Mouse (Mus musculus) cerebellum, adult 8-10 months (tissue): Measurements from ENCODE around the gene Fmr1.
A peak's percentile ranks its signal among the peaks of the same experiment; 100 is the strongest.
"Not testable (repeated sequence)": the region's sequence is repeated elsewhere in the genome, so short reads cannot be mapped to it uniquely, and the experiment has no call there.

Experiments
- DNase-seq: peaks from one replicate; pipeline ENCODE4 v3.0.0; 2022

Fmr1 gene

DNA sequence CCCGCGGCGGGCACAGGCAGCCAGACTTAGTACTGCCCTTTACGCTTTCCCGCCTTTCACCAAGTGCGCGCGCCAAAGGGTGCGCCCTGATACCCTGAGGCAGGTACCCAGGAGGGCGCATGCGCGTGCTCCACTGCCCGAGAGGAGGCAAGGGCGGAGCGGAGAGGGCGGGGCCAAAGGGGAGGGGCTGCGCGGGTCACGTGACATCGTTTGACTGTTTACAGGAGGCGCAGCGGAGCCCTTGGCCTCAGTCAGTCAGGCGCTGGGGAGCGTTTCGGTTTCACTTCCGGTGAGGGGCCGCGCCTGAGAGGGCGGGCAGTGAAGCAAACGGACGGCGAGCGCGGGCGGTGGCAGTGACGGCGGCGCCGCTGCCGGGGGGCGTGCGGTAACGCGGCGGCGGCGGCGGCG, at the start of gene Fmr1:
TSS of gene Fmr1 (plus strand) at position 209 of the 408 bp plus-strand sequence.
- DNase-seq = peak; percentile 95

DNA sequence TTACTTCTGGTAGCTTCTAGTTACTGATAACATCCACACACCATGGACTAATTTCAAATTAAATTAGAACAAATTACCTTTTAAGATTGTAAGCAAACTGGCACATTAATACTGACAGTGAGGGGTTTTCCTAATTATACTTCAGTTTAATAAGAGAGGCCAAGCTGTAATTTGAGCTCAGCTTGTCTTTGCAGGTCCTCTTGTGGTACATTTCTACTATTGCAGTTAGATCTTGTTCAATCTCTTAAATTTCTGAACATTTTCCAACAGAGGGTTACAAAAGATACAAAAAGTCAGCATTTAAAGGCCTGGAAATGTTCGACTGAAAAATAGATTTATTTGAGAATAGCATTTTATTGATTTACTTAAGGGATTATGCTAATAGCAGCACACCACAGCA, 36.7 kb upstream of the Fmr1 start:
- DNase-seq = no peak

DNA sequence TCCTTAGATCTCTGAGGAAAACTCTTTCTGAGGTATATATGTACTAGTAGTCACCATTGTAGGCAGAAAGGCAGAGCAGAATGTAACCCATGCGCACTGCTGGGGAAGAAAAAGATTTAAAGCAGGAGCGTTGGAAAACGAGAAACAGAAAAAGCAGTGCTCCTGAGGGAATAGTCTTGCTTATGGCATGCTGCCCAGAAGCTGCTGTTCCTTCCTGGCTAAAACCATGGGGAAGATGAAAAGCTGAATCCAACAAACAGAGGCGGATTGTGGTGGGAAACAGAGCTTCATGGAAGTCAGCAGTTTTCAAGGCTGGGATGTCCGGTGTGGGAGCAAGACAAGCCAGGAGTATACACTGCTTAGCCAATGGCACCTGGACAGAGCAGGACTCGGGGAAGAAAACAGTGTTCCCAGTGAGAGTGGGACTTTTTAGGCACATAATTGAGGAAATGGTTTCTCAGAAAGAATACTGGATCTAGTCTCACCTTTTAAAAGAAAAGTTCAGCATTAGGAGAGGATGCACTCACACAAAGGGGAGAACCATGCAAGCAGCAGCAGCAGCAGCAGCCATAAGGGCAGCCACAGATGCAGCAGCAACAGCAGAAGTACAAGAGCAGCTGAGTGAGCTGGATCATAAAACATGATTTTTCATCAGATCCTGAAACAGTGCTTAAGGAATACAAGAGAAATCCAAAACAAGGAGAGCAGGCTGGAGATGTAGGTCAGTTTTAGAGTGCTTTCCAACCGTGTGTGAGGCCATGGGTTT, 33.0 kb upstream of the Fmr1 start:
- DNase-seq = no peak

DNA sequence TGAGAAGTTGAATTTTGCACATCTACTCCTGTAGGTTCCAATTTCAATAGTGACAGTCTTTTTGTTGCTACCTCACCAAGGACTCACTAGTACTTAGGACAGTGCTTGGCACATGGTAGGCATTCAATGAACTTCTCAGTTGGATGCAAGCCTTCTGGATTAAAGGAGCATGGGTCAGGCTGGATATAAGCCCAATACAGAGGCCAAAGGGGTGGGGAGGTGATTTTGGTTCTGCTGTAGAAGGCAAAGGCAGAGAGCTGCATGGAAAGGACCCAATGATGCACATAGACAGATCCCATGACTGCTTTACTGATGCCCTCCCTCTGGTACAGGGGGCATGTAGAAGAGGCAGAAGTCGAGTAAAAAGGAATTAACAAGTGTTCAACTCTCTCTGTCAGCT, 833 bp upstream of the Fmr1 start:
- DNase-seq = peak; percentile 5

DNA sequence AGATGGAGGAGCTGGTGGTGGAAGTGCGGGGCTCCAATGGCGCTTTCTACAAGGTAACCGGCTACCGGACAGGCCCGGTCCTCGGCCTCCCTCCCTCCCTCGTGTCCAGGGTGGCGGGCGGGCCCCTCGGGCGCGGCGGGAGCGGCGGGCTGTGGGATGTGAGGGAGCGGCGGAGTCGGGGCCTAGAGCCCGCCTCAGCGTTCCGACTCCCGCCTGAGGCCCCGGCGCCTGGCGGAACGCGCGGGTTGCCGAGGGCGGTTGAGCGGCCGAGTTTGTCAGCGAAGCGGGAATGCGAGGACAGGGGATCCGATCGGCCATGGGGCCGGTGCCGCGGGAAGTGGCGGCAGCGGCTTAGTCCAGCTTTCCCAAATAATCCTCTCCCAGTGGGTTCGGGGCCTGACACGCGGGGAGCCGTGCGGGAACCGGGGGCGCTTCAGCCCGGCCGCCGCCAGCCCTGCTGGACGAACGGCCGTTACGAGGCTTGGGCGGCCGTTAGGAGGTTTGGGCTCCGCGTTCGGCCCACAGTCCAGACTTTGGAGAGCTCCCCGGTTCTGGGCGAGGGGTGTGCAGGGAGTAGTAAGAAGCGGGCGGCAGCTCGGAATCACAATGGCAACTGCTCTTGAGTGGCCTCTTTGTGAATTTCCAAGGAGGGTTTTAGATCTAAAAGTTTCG, 610 bp downstream of the Fmr1 start:
- DNase-seq = no peak

DNA sequence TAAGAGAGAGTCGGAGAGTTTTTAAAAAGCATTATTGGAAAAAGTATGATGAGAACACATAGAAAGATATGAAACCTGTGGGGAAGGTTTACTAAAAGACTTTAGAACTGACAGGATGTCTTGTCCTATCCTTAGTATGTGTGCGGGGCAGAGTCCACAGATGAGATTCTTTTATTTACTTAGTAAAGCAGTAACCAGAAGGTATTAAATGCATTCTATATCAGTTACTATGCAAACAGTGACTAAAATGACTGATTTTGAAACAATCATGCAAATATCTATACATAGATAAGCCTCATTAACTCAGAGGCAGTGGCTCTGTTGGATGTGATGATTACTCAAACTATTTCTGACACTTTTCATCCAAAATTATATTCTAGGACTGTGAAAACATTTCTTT, 6.4 kb downstream of the Fmr1 start:
- DNase-seq = no peak

DNA sequence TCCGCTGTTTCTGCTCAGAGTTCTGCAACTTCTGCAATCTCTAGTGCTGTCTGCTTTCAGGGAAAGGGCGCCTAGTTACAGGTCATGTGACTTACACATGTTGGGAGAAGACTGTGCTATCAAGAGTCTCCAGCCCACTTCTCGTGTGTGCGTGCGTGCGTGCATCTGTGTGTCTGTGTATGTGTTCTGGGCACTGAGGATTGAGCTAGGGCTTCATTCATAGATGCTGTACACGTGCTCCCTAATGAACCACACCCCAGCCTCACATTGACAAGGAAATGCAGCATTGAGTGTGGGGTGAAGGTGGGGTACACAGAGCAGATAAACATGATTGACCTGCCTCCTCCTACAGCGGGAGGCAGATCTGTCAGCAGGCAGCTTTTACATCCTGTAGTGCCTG, 13.6 kb downstream of the Fmr1 start:
- not testable (repeated sequence) for DNase-seq

DNA sequence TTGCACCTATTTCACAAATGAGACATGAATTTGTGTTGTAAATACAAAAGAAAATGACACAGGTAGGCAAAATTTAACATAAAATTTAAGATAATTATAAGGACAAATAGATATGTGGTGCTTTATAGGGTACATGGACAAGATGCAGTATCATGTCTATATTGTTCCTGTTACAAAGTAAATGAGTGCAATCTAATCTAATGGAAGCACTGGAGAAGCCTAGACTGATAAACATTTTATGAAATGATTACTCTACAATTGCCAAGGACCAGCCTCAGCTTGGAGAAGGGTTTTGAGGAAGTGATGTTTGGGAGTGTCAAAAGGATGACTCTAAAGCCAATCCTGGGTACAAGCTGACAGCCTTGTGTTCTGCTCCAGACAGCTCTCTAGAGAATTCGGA, 58.6 kb downstream of the Fmr1 start:
- no peak for DNase-seq

DNA sequence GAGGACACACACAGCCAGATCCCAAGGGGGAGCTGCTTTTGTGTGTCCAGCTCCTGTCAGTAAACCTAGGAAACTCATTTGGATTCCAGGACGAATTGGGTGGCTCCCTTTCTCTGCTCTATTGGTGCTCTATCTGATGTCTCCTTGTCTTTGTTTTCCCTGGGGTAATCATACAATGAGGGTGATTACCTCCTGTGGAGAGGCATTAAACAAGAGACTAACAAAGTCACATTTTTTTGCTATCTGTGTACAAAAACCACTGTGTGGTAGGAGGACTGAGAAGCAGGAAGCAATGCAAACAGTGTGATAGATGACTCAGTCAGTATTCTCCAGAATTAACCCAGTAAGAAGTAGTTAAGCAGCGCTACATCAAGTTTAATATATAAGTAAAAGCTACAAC, 61.7 kb downstream of the Fmr1 start:
- DNase-seq = no peak

DNA sequence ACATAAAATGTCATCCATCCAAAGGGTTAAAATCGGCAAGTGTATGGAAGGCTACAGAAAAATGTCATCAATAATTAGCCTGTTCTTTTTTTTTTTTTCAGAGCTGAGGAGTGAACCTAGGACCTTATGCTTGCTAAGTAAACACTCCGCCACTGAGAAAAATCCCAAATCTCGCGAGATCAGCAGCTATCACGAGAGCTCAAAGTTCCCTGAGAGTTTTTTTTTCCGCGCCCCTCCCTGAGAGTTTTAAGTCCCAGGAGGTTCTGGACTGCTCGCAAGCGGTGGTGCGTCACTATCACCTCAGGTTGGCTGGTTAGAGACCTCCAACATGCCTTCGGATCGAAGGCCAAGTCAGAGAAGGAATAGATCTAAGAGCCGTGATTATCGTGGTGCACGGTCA, 83.3 kb downstream of the Fmr1 start, which contains the start of gene Fmr1nb:
TSS of gene Fmr1nb (plus strand) at position 234 of the 400 bp plus-strand sequence.
- DNase-seq = no peak
